Mouse (Mus musculus): ENCODE results near the gene Olfr1097.

The Olfr1097 gene

GRCm38 (mm10) chr2:86892116-86892515 lies at the start of gene Olfr1097:
Gene Olfr1097 (minus strand): TSS chr2:86892216.
- DNase-seq, result no peak

- DNase-seq, result no peak
Measured at GRCm38 (mm10) chr2:86926557-86926956, 34.5 kb upstream of the Olfr1097 start.

- DNase-seq, result no peak
Measured at GRCm38 (mm10) chr2:86924445-86924844, 32.4 kb upstream of the Olfr1097 start, which contains the start of gene Olfr1098. Gene Olfr1098 (minus strand): TSS chr2:86924545.

- DNase-seq, result no peak
Measured at GRCm38 (mm10) chr2:86905647-86906046, 13.6 kb upstream of the Olfr1097 start.

- DNase-seq, result no peak
Measured at GRCm38 (mm10) chr2:86874702-86875101, 17.3 kb downstream of the Olfr1097 start, which contains the start of gene Gm13723. Gene Gm13723 (minus strand): TSS chr2:86874802.

- no peak for DNase-seq
Measured at GRCm38 (mm10) chr2:86851596-86851995, 40.4 kb downstream of the Olfr1097 start, which contains the start of gene Olfr1095. Gene Olfr1095 (minus strand): TSS chr2:86851696.

Data from kidney, postnatal 25 days (tissue).